Mouse (Mus musculus) embryonic facial prominence, embryonic 15.5 days (tissue): ENCODE data around the gene Itgad. TPM values are rescaled to one million over a fixed set of nuclear protein-coding genes. Genes with fewer than 3 reads are reported as not detected.

Source experiments
- ATAC-seq: fragments of 200-750 bp; cut with Nextera tagmentation; 2 replicates; pipeline ENCODE4 v1.8.0; 2017; ENCODE audit warnings: low read depth, moderate TSS enrichment; ENCODE audit not compliant: insufficient number of reproducible peaks, low FRiP score, low TSS enrichment
- H3K27ac ChIP-seq: fragments of 300-500 bp; sonication (generic); replicated peaks from 2 replicates; pipeline ENCODE4 v1.5.1; 2015; ENCODE audit warnings: mild to moderate bottlenecking, inconsistent platforms
- H3K27me3 ChIP-seq: fragments of 300-500 bp; sonication (generic); 2 replicates; pipeline ENCODE4 v1.6.1; 2015; ENCODE audit warnings: inconsistent platforms
- H3K36me3 ChIP-seq: fragments of 300-500 bp; sonication (generic); 2 replicates; pipeline ENCODE4 v1.6.1; 2015; ENCODE audit warnings: mild to moderate bottlenecking, inconsistent platforms
- H3K4me1 ChIP-seq: fragments of 300-500 bp; sonication (generic); 2 replicates; pipeline ENCODE4 v1.6.1; 2015; ENCODE audit warnings: inconsistent platforms
- H3K4me2 ChIP-seq: fragments of 300-500 bp; sonication (generic); replicated peaks from 2 replicates; pipeline ENCODE4 v1.6.1; 2015; ENCODE audit warnings: mild to moderate bottlenecking, inconsistent platforms
- H3K4me3 ChIP-seq: fragments of 300-500 bp; sonication (generic); replicated peaks from 2 replicates; pipeline ENCODE4 v1.5.1; 2015; ENCODE audit warnings: mild to moderate bottlenecking, inconsistent platforms
- H3K9ac ChIP-seq: fragments of 300-500 bp; sonication (generic); 2 replicates; pipeline ENCODE4 v1.6.1; 2015; ENCODE audit warnings: inconsistent platforms
- H3K9me3 ChIP-seq: fragments of 300-500 bp; sonication (generic); replicated peaks from 2 replicates; pipeline ENCODE4 v1.6.1; 2016; ENCODE audit warnings: inconsistent platforms
- WGBS: fragments of 180-500 bp; shearing (Covaris S2); methylation state at CpG from one replicate; pipeline ENCODE4 v1.1.7; 2015; 5-methylcytosine and 5-hydroxymethylcytosine counted together
- polyA plus RNA-seq: library from polyadenylated mRNA; unstranded; fragments of >200 nt; fragmentation: Nextera tagmentation; extraction: Ambion mirVana; gene quantifications from 2 replicates; pipeline ENCODE4 v1.2.1, GENCODE M21; 2015

The Itgad gene
- polyA plus RNA-seq, 1 experiment from 2014 or later: not detected

DNA sequence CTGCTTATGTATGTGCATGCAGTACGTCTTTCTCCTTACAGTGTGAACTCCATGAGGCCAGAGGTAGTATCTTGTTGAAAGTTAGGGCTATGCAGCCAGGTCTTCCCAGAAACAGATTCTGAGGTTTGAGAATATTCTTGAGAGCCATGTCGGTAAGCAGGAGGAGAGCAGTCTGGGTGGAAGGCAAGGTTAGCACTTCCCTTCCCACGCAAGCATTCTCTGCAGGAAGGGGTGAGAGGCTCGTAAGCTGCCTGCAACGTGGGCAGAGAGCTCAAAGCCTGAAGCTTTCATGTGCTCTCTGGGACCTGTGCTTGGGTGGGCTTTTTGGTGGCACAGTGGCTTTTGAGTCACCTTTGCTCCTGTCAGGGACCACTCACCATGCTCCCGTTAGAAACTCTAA lies 26.4 kb downstream of the Itgad start:
- H3K27ac ChIP-seq: no peak overlapping the region
- H3K9ac ChIP-seq: no peak overlapping the region
- no peak overlapping the region for H3K4me2 ChIP-seq
- 70% methylated on average over 6 of the region's 6 CpGs for WGBS
- H3K27me3 ChIP-seq: no peaks in the 10 kb centered on the region
- no peaks in the 10 kb centered on the region for H3K9me3 ChIP-seq
- H3K36me3 ChIP-seq: no peaks in the 10 kb centered on the region
- H3K4me1 ChIP-seq: no peaks in the 10 kb centered on the region
- H3K4me3 ChIP-seq: no peak overlapping the region
- ATAC-seq: no peak

- 86% methylated on average over 10 of the region's 10 CpGs for WGBS
- H3K4me2 ChIP-seq: no peak overlapping the region
- no peak overlapping the region for H3K4me3 ChIP-seq
- H3K36me3 ChIP-seq: no peaks in the 10 kb centered on the region
- no peak overlapping the region for H3K27ac ChIP-seq
- H3K9me3 ChIP-seq: no peaks in the 10 kb centered on the region
- no peaks in the 10 kb centered on the region for H3K4me1 ChIP-seq
- no peak for ATAC-seq
- H3K9ac ChIP-seq: no peak overlapping the region
- H3K27me3 ChIP-seq: no peaks in the 10 kb centered on the region
These were observed 27.5 kb downstream of the Itgad start for GRCm38 (mm10) chr7:128181691-128182090.

DNA sequence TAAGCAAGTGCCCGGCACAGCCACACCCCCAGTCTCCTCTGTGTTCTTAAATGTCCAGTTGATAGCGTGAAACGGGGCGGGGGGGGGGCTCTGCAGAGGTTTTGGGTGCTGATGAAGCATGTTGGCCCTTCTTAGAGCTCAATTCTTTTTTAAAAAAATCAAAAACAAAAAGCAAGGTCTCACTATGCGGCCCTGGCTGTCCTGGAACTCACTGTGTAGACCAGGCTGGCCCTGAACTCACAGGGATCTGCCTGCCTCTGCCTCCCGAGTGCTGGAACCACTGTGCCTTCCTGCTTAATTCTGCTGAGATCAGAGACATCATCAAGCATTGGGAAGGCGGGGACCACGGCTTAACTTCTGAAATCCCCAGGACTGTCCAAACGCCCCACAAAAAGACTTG lies 47.4 kb downstream of the Itgad start:
- 82% methylated on average over 9 of the region's 9 CpGs for WGBS
- Histone ChIP-seq H3K4me3 (no peak overlapping the region), H3K27me3 (no peaks in the 10 kb centered on the region), H3K36me3 (no peaks in the 10 kb centered on the region), H3K4me2 (no peak overlapping the region), H3K4me1 (no peaks in the 10 kb centered on the region), H3K9ac (no peak overlapping the region), H3K27ac (no peak overlapping the region), H3K9me3 (no peaks in the 10 kb centered on the region)
- ATAC-seq: no peak

DNA sequence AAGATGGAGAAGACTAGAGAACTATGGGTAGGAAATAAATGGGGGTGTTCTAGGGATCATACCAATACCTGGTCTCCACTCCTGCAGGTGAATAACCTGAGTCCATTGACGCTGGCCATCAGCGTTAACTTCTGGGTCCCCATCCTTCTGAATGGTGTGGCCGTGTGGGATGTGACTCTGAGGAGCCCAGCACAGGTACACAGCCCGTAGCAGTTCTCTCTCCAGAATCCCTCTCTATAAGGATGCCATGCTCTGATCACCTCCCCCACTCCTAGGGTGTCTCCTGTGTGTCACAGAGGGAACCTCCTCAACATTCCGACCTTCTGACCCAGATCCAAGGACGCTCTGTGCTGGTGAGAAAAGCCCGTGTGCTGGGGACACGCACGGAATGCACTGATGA lies 48.9 kb downstream of the Itgad start:
- H3K4me3 ChIP-seq: no peak overlapping the region
- H3K9me3 ChIP-seq: no peaks in the 10 kb centered on the region
- H3K4me1 ChIP-seq: no peaks in the 10 kb centered on the region
- 83% methylated on average over 9 of the region's 9 CpGs for WGBS
- no peak overlapping the region for H3K9ac ChIP-seq
- H3K27me3 ChIP-seq: no peaks in the 10 kb centered on the region
- no peak for ATAC-seq
- H3K27ac ChIP-seq: no peak overlapping the region
- H3K4me2 ChIP-seq: no peak overlapping the region
- H3K36me3 ChIP-seq: no peaks in the 10 kb centered on the region

GRCm38 (mm10) chr7:128204179-128204578 lies 50.0 kb downstream of the Itgad start:
- no peaks in the 10 kb centered on the region for H3K4me1 ChIP-seq
- no peak overlapping the region for H3K4me3 ChIP-seq
- H3K36me3 ChIP-seq: no peaks in the 10 kb centered on the region
- H3K4me2 ChIP-seq: no peak overlapping the region
- no peaks in the 10 kb centered on the region for H3K9me3 ChIP-seq
- ATAC-seq: no peak
- WGBS: 84% methylated on average over 8 of the region's 8 CpGs
- no peaks in the 10 kb centered on the region for H3K27me3 ChIP-seq
- no peak overlapping the region for H3K9ac ChIP-seq
- no peak overlapping the region for H3K27ac ChIP-seq

GRCm38 (mm10) chr7:128205695-128206094 lies 51.5 kb downstream of the Itgad start:
- Histone ChIP-seq H3K36me3 (no peaks in the 10 kb centered on the region), H3K9me3 (no peaks in the 10 kb centered on the region), H3K4me1 (no peaks in the 10 kb centered on the region), H3K4me2 (no peak overlapping the region), H3K9ac (no peak overlapping the region), H3K27ac (no peak overlapping the region), H3K27me3 (0 out of 2 replicates have a peak, but pooled peaks cover 3% of the 10 kb centered on the region), H3K4me3 (no peak overlapping the region)
- ATAC-seq: no peak
- WGBS: 78% methylated on average over 18 of the region's 18 CpGs

- ATAC-seq: no peak
These were observed 52.0 kb downstream of the Itgad start, which contains the start of gene Cox6a2 for GRCm38 (mm10) chr7:128206152-128206551. Gene Cox6a2 (minus strand): TSS chr7:128206387.

GRCm38 (mm10) chr7:128208187-128208586 lies 54.0 kb downstream of the Itgad start:
- Histone ChIP-seq H3K27me3 (0 out of 2 replicates have a peak, but pooled peaks cover 3% of the 10 kb centered on the region), H3K36me3 (no peaks in the 10 kb centered on the region), H3K4me2 (no peak overlapping the region), H3K27ac (no peak overlapping the region), H3K4me1 (no peaks in the 10 kb centered on the region), H3K4me3 (no peak overlapping the region), H3K9me3 (no peaks in the 10 kb centered on the region), H3K9ac (no peak overlapping the region)
- ATAC-seq: no peak
- WGBS: 5% methylated on average over 4 of the region's 4 CpGs

More at GRCm38 (mm10) chr7:128206152-128206551, 52.0 kb downstream of the Itgad start, which contains the start of gene Cox6a2:
- WGBS: 77% methylated on average over 6 of the region's 6 CpGs
- no peak within 1 kb of the TSS for H3K4me2 ChIP-seq
- H3K4me3 ChIP-seq: no peak within 1 kb of the TSS
- H3K9ac ChIP-seq: no peak within 1 kb of the TSS
- H3K27me3 ChIP-seq: 0 out of 2 replicates have a peak, but pooled peaks cover 3% of the 10 kb centered on the region
- H3K36me3 ChIP-seq: no peaks in the 10 kb centered on the region
- H3K9me3 ChIP-seq: no peaks in the 10 kb centered on the region
- no peak within 1 kb of the TSS for H3K27ac ChIP-seq
- no peaks in the 10 kb centered on the region for H3K4me1 ChIP-seq

- no peak overlapping the region for H3K4me2 ChIP-seq
- WGBS: 42% methylated on average over 3 of the region's 3 CpGs
- H3K4me3 ChIP-seq: no peak overlapping the region
- 0 out of 2 replicates have a peak, but pooled peaks cover 3% of the 10 kb centered on the region for H3K27me3 ChIP-seq
- H3K4me1 ChIP-seq: no peaks in the 10 kb centered on the region
- H3K9ac ChIP-seq: no peak overlapping the region
- H3K36me3 ChIP-seq: no peaks in the 10 kb centered on the region
- ATAC-seq: no peak
- no peaks in the 10 kb centered on the region for H3K9me3 ChIP-seq
- H3K27ac ChIP-seq: no peak overlapping the region
These were observed 55.6 kb downstream of the Itgad start for GRCm38 (mm10) chr7:128209826-128210225.

DNA sequence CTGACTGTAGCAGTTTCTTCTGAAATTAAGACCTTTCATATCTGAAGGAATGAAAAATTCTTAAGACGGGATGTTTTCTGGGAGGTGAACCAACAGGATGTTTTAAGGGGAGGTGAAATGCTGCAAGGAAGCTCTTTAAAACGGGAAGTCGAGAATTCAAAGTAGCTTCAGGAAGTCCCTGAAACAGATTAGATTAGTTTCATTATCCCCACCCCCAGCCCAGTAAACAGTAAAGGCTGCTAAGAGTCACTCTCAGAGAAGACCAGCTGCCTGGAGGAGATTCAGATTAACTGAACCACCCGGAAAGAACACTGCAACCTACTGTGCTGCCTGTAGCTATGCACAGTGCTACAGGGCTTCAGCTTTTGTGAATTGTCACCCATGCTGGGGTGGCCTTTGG lies 65.8 kb downstream of the Itgad start:
- no peak overlapping the region for H3K4me2 ChIP-seq
- no peak overlapping the region for H3K4me3 ChIP-seq
- no peaks in the 10 kb centered on the region for H3K9me3 ChIP-seq
- H3K36me3 ChIP-seq: no peaks in the 10 kb centered on the region
- H3K4me1 ChIP-seq: no peaks in the 10 kb centered on the region
- H3K27me3 ChIP-seq: no peaks in the 10 kb centered on the region
- no peak overlapping the region for H3K27ac ChIP-seq
- no peak for ATAC-seq
- 65% methylated on average over 4 of the region's 4 CpGs for WGBS
- no peak overlapping the region for H3K9ac ChIP-seq

DNA sequence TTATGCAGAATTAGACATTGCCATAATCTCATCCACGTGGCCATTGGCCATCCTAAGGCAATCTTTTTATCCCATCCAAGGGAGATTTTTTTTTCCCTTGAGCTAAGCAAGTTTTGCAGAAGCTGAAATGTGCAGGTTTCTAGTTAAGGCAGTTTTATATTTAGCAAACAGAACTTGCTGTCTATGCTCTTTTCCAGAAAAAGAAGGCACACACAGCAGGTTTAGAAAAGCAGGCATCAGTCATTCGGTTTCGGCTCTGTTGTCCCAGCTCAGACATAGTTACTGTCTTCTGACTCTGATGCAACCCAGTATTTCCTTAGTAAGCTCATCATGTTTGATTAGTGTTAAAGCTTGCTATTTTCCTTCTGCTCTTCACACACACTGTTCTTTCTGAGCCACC lies 66.8 kb downstream of the Itgad start:
- WGBS: 84% methylated on average over 3 of the region's 3 CpGs
- no peaks in the 10 kb centered on the region for H3K4me1 ChIP-seq
- no peaks in the 10 kb centered on the region for H3K9me3 ChIP-seq
- no peak overlapping the region for H3K27ac ChIP-seq
- no peak overlapping the region for H3K4me3 ChIP-seq
- no peak overlapping the region for H3K4me2 ChIP-seq
- no peak overlapping the region for H3K9ac ChIP-seq
- H3K36me3 ChIP-seq: no peaks in the 10 kb centered on the region
- H3K27me3 ChIP-seq: no peaks in the 10 kb centered on the region
- ATAC-seq: no peak

DNA sequence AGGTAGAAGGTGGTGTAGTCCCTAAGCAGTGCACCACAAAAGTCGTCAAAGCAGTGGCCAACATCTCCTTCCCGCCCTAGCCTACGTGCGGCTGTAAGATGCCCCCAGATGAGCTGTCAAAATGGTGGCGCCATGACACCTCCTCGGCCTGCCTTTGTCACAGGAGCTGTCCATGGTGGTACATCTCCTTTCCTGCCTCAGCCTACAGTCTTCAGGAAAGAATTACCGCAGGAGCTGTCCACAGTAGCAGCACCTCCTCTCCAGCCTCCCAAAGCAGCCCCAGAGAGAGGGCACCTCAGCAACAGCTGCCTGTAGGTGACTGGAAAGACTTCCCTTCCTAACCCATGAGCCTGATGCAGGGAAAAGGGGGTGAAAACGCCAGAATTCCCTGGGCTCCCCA lies 77.6 kb downstream of the Itgad start:
- no peak overlapping the region for H3K27ac ChIP-seq
- no peak overlapping the region for H3K9ac ChIP-seq
- no peaks in the 10 kb centered on the region for H3K9me3 ChIP-seq
- no peak overlapping the region for H3K4me3 ChIP-seq
- 45% methylated on average over 8 of the region's 8 CpGs for WGBS
- H3K4me1 ChIP-seq: peaks cover 3% of the 10 kb centered on the region; the same call in 1 of the 2 replicates
- no peaks in the 10 kb centered on the region for H3K27me3 ChIP-seq
- no peak for ATAC-seq
- H3K4me2 ChIP-seq: no peak overlapping the region
- no peaks in the 10 kb centered on the region for H3K36me3 ChIP-seq
